Mouse (Mus musculus) MEL (cell line): ENCODE measurements around the gene Flnb. TPM values are rescaled to one million over a fixed set of nuclear protein-coding genes. Genes with fewer than 3 reads are reported as not detected.

ENCODE experiments used
- DNase-seq: peaks from one replicate; pipeline ENCODE4 v3.0.0; 2011; ENCODE audit warnings: low read depth, low spot score
- H3K27ac ChIP-seq: 2 replicates; pipeline ENCODE4 v1.5.1; 2012; ENCODE audit warnings: low read depth, mild to moderate bottlenecking, control low read depth, low read length, moderate library complexity; ENCODE audit not compliant: control insufficient read depth
- H3K27me3 ChIP-seq, 2 experiments: fragments of 150-350 bp in 1 of 2; sonication (generic) in 1 of 2; 2 replicates each; pipeline ENCODE4 v1.6.1; 2012; ENCODE audit warnings: low read length in 2 of 2, mild to moderate bottlenecking in 2 of 2, improper control_type of control experiment in 1 of 2, moderate library complexity in 1 of 2; ENCODE audit not compliant: insufficient read depth in 2 of 2, control insufficient read depth in 1 of 2
- H3K36me3 ChIP-seq, 2 experiments: 2 replicates each; pipeline ENCODE4 v1.6.1; 2012 to 2014; ENCODE audit warnings: low read length in 2 of 2, improper control_type of control experiment in 1 of 2, inconsistent platforms in 1 of 2, mild to moderate bottlenecking in 1 of 2; ENCODE audit not compliant: insufficient read depth in 2 of 2, control insufficient read depth in 1 of 2
- H3K4me1 ChIP-seq, 2 experiments: fragments of 150-350 bp in 1 of 2; sonication (generic) in 1 of 2; 2 replicates each; pipeline ENCODE4 v1.6.1; 2012; ENCODE audit warnings: low read length in 2 of 2, improper control_type of control experiment in 1 of 2, mild to moderate bottlenecking in 1 of 2; ENCODE audit not compliant: insufficient read depth in 2 of 2, control insufficient read depth in 1 of 2
- H3K4me3 ChIP-seq, 2 experiments: fragments of 150-350 bp in 1 of 2; sonication (generic) in 1 of 2; 2 replicates each; pipeline ENCODE4 v1.5.1; 2012; ENCODE audit warnings: low read depth in 2 of 2, low read length in 2 of 2, mild to moderate bottlenecking in 2 of 2, moderate library complexity in 2 of 2, control low read depth in 1 of 2, improper control_type of control experiment in 1 of 2; ENCODE audit not compliant: control insufficient read depth in 1 of 2, insufficient read depth in 1 of 2
- H3K79me2 ChIP-seq: 2 replicates; pipeline ENCODE4 v1.6.1; 2012; ENCODE audit warnings: mild to moderate bottlenecking, low read length, moderate library complexity; ENCODE audit not compliant: control insufficient read depth, poor library complexity, insufficient read depth
- H3K9ac ChIP-seq: 2 replicates; pipeline ENCODE4 v1.6.1; 2012; ENCODE audit warnings: low read depth, mild to moderate bottlenecking, control low read depth, low read length, moderate library complexity; ENCODE audit not compliant: control insufficient read depth, poor library complexity, severe bottlenecking
- H3K9me3 ChIP-seq: fragments of 150-350 bp; sonication (generic); replicated peaks from 2 replicates; pipeline ENCODE4 v1.6.1; 2012; ENCODE audit warnings: mild to moderate bottlenecking, low read length, improper control_type of control experiment, moderate library complexity; ENCODE audit not compliant: insufficient read depth
- BHLHE40 ChIP-seq: IDR thresholded peaks from 2 replicates; pipeline ENCODE4 v1.6.1; 2012; ENCODE audit warnings: low read depth, mild to moderate bottlenecking, inconsistent platforms, low read length, improper control_type of control experiment, borderline replicate concordance
- CHD2 ChIP-seq: IDR thresholded peaks from 2 replicates; pipeline ENCODE4 v1.6.1; 2011; ENCODE audit warnings: low read length, improper control_type of control experiment
- ELF1 ChIP-seq: IDR thresholded peaks from 2 replicates; pipeline ENCODE4 v1.6.1; 2014; ENCODE audit warnings: low read depth, mild to moderate bottlenecking, inconsistent platforms, low read length, improper control_type of control experiment, moderate library complexity
- GABPA ChIP-seq: IDR thresholded peaks from 2 replicates; pipeline ENCODE4 v1.6.1; 2012; ENCODE audit warnings: low read depth, mild to moderate bottlenecking, inconsistent platforms, low read length, improper control_type of control experiment, moderate library complexity
- GATA1 ChIP-seq: IDR thresholded peaks from 2 replicates; pipeline ENCODE4 v1.6.1; 2011; ENCODE audit warnings: low read depth, low read length, improper control_type of control experiment
- JUND ChIP-seq: IDR thresholded peaks from 2 replicates; pipeline ENCODE4 v1.6.1; 2011; ENCODE audit warnings: low read depth, mild to moderate bottlenecking, improper control_type of control experiment, low read length
- KAT2A ChIP-seq: conservative IDR thresholded peaks from 2 replicates; pipeline ENCODE4 v1.6.1; 2012; ENCODE audit warnings: low read depth, low read length, improper control_type of control experiment, inconsistent platforms
- MAX ChIP-seq: IDR thresholded peaks from 2 replicates; pipeline ENCODE4 v1.6.1; 2011; ENCODE audit warnings: low read length, improper control_type of control experiment
- MAZ ChIP-seq: IDR thresholded peaks from 2 replicates; pipeline ENCODE4 v1.6.1; 2012; ENCODE audit warnings: low read depth, mild to moderate bottlenecking, inconsistent platforms, low read length, improper control_type of control experiment
- MEF2A ChIP-seq: IDR thresholded peaks from 2 replicates; pipeline ENCODE4 v1.6.1; 2014; ENCODE audit warnings: low read depth, mild to moderate bottlenecking, inconsistent platforms, low read length, improper control_type of control experiment; ENCODE audit not compliant: poor library complexity, insufficient replicate concordance, severe bottlenecking; ENCODE audit errors: extremely low read depth
- MXI1 ChIP-seq: IDR thresholded peaks from 2 replicates; pipeline ENCODE4 v1.6.1; 2011; ENCODE audit warnings: mild to moderate bottlenecking, low read depth, low read length, improper control_type of control experiment
- MYC ChIP-seq: IDR thresholded peaks from 2 replicates; pipeline ENCODE4 v1.6.1; 2011; ENCODE audit warnings: low read depth, mild to moderate bottlenecking, low read length, improper control_type of control experiment, moderate library complexity
- NELFE ChIP-seq: IDR thresholded peaks from 2 replicates; pipeline ENCODE4 v1.6.1; 2011; ENCODE audit warnings: low read depth, low read length, improper control_type of control experiment
- NRF1 ChIP-seq: IDR thresholded peaks from 2 replicates; pipeline ENCODE4 v1.6.1; 2014; ENCODE audit warnings: low read depth, mild to moderate bottlenecking, inconsistent platforms, low read length, improper control_type of control experiment, moderate library complexity; ENCODE audit not compliant: poor library complexity, insufficient read depth, severe bottlenecking
- POLR2AphosphoS2 ChIP-seq: IDR thresholded peaks from 2 replicates; pipeline ENCODE4 v1.6.1; 2011; ENCODE audit warnings: low read length, improper control_type of control experiment
- POLR2AphosphoS5 ChIP-seq: IDR thresholded peaks from 2 replicates; pipeline ENCODE4 v1.6.1; 2012; ENCODE audit warnings: low read depth, borderline replicate concordance, mild to moderate bottlenecking, inconsistent platforms, low read length, moderate library complexity, mixed read lengths
- RAD21 ChIP-seq: IDR thresholded peaks from 2 replicates; pipeline ENCODE4 v1.6.1; 2011; ENCODE audit warnings: mild to moderate bottlenecking, low read depth, low read length, improper control_type of control experiment
- SIN3A ChIP-seq: IDR thresholded peaks from 2 replicates; pipeline ENCODE4 v1.6.1; 2012; ENCODE audit warnings: low read length, improper control_type of control experiment, inconsistent platforms
- SMC3 ChIP-seq: IDR thresholded peaks from 2 replicates; pipeline ENCODE4 v1.6.1; 2011; ENCODE audit warnings: low read depth, low read length, improper control_type of control experiment
- TAL1 ChIP-seq: IDR thresholded peaks from 2 replicates; pipeline ENCODE4 v1.6.1; 2012; ENCODE audit warnings: mild to moderate bottlenecking, inconsistent platforms, low read length, moderate library complexity, mixed read lengths
- TBP ChIP-seq: IDR thresholded peaks from 2 replicates; pipeline ENCODE4 v1.8.0; 2011; ENCODE audit warnings: low read depth, low read length, improper control_type of control experiment
- TCF12 ChIP-seq: IDR thresholded peaks from 2 replicates; pipeline ENCODE4 v1.6.1; 2014; ENCODE audit warnings: low read depth, mild to moderate bottlenecking, inconsistent platforms, low read length, improper control_type of control experiment, moderate library complexity
- UBTF ChIP-seq: IDR thresholded peaks from 2 replicates; pipeline ENCODE4 v1.6.1; 2012; ENCODE audit warnings: low read depth, mild to moderate bottlenecking, inconsistent platforms, low read length, improper control_type of control experiment, moderate library complexity, borderline replicate concordance; ENCODE audit not compliant: insufficient read depth
- USF1 ChIP-seq: IDR thresholded peaks from 2 replicates; pipeline ENCODE4 v1.6.1; 2014; ENCODE audit warnings: low read depth, mild to moderate bottlenecking, inconsistent platforms, low read length, improper control_type of control experiment, moderate library complexity
- ZC3H11A ChIP-seq: IDR thresholded peaks from 2 replicates; pipeline ENCODE4 v1.6.1; 2012; ENCODE audit warnings: low read depth, mild to moderate bottlenecking, inconsistent platforms, low read length, improper control_type of control experiment
- ZKSCAN1 ChIP-seq: IDR thresholded peaks from 2 replicates; pipeline ENCODE4 v1.6.1; 2012; ENCODE audit warnings: low read depth, mild to moderate bottlenecking, inconsistent platforms, low read length, improper control_type of control experiment, moderate library complexity
- polyA plus RNA-seq, 2 experiments: library from polyadenylated mRNA; stranded (reverse) in 1 of 2; unstranded in 1 of 2; fragments of >175 nt in 1 of 2; fragments of >200 nt in 1 of 2; gene quantifications; 2 replicates each; pipeline versions ENCODE4 v1.2.1 to v1.2.4; 2012; ENCODE audit warnings: low replicate concordance in 2 of 2, low read depth in 1 of 2; ENCODE audit not compliant: insufficient read length in 2 of 2, insufficient read depth in 1 of 2, missing spikeins in 1 of 2
- total RNA-seq: library from RNA; depleted of rRNA; stranded (reverse); fragments of 300-350 nt; gene quantifications from 2 replicates; pipeline ENCODE4 v1.2.3, GENCODE M21; 2012

Gene Flnb
- total and polyA plus RNA-seq, 3 experiments: 1.0 to 3.1 TPM; not detected in 1

- Histone ChIP-seq H3K36me3 (no peaks in the 10 kb centered on the region), H3K27ac (no peak overlapping the region)
Measured at GRCm38 (mm10) chr14:7860525-7861154, 42.9 kb downstream of the Flnb start.

GRCm38 (mm10) chr14:7861275-7861674 lies 43.5 kb downstream of the Flnb start:
- no peak overlapping the region for H3K27ac ChIP-seq

More at GRCm38 (mm10) chr14:7860525-7861154, 42.9 kb downstream of the Flnb start:
- no peak for TF ChIP-seq ZKSCAN1
- TF ChIP-seq UBTF: no peak
- TF ChIP-seq POLR2AphosphoS5: no peak
- TF ChIP-seq ELF1: no peak
- TF ChIP-seq TBP: no peak
- no peak for TF ChIP-seq SIN3A
- TF ChIP-seq TCF12: no peak
- TF ChIP-seq ZC3H11A: no peak
- TF ChIP-seq MAX: no peak
- TF ChIP-seq NELFE: no peak
- no peak for TF ChIP-seq NRF1
- no peak for TF ChIP-seq MYC
- no peak for TF ChIP-seq RAD21
- TF ChIP-seq USF1: no peak
- no peak for TF ChIP-seq MAZ
- TF ChIP-seq POLR2AphosphoS2: no peak
- no peak for TF ChIP-seq BHLHE40
- TF ChIP-seq MEF2A: no peak
- no peak for TF ChIP-seq KAT2A
- TF ChIP-seq JUND: no peak
- no peak overlapping the region for H3K4me3 ChIP-seq
- DNase-seq: no peak
- peaks cover 0 to 3% of the 10 kb centered on the region in 2 experiments; a peak in 1 of 4 replicates for H3K27me3 ChIP-seq
- H3K4me1 ChIP-seq: no peaks in the 10 kb centered on the region
- H3K79me2 ChIP-seq: no peaks in the 10 kb centered on the region
- H3K9ac ChIP-seq: no peak overlapping the region
- no peaks in the 10 kb centered on the region for H3K9me3 ChIP-seq

More at GRCm38 (mm10) chr14:7861275-7861674, 43.5 kb downstream of the Flnb start:
- no peak for DNase-seq
- H3K4me3 ChIP-seq: no peak overlapping the region
- TF ChIP-seq TCF12 (no peak), MAX (no peak), MAZ (no peak), TBP (no peak), ZKSCAN1 (no peak), POLR2AphosphoS2 (no peak), SMC3 (no peak), RAD21 (no peak), NELFE (no peak), NRF1 (no peak), GABPA (no peak), UBTF (no peak), CHD2 (no peak), MXI1 (no peak), TAL1 (no peak), GATA1 (no peak)
- TF ChIP-seq, all 39 proteins: peak for 0
- no peaks in the 10 kb centered on the region for H3K36me3 ChIP-seq
- no peaks in the 10 kb centered on the region for H3K4me1 ChIP-seq
- no peaks in the 10 kb centered on the region for H3K9me3 ChIP-seq
- no peak overlapping the region for H3K9ac ChIP-seq
- no peaks in the 10 kb centered on the region for H3K79me2 ChIP-seq
- H3K27me3 ChIP-seq: 0 out of 4 replicates have a peak, but pooled peaks cover 0 to 2% of the 10 kb centered on the region in 2 experiments
